Mouse (Mus musculus) NIH3T3 (cell line): ENCODE results near the gene Asic2.

Source experiments
- DNase-seq: peaks from one replicate; pipeline ENCODE4 v3.0.0-alpha.2; 2012; ENCODE audit warnings: low read depth

Gene Asic2

GRCm38 (mm10) chr11:80843435-80843834, 1124.8 kb downstream of the Asic2 start:
- DNase-seq: no peak

DNA sequence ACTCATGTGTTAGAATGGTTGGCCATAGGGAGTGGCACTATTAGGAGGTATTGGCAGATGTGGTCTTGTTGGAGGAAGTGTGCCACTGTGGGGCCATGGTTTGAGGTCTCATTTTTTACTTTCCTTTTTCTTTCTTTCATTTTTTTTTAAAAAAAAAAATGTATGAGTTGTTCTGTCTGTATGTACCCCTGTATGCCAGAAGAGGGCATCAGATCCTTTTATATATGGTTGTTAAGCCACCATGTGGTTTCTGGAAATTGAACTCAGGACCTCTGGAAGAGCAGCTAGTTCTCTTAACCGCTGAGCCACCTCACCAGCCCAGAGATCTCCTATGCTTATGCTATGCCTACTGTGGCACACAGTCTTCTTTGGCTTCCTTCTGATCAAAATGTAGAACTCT, 1129.5 kb downstream of the Asic2 start:
- peak; percentile 50 for DNase-seq

DNA sequence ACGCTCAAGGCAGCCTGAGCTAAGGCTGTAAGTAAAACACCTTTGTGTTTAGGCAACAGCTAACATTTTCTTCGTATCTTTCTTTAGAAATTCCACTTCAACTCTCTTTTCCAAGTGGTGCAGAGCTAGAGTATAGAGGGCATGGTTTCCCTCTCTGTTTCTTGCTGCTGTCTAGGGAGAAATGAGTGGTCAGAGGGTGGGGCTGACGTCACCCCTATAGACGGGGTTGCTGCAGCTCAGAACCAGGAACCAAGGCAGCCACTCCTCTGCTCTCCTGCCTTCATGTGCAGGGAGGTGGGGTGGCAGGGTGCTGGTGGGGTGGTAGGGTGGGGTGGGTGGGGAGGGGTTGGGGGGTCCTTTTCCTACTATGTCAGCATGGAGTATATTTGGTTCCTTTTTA, 1132.4 kb downstream of the Asic2 start:
- DNase-seq: no peak

GRCm38 (mm10) chr11:80835395-80835794, 1132.9 kb downstream of the Asic2 start:
- DNase-seq: no peak
